Mouse (Mus musculus): Measurements from ENCODE around the gene Shmt1. TPM values are rescaled to one million over a fixed set of nuclear protein-coding genes. Genes with fewer than 3 reads are reported as not detected.

Shmt1 gene
- polyA plus RNA-seq, 1 experiment, result 6.6 TPM

DNA sequence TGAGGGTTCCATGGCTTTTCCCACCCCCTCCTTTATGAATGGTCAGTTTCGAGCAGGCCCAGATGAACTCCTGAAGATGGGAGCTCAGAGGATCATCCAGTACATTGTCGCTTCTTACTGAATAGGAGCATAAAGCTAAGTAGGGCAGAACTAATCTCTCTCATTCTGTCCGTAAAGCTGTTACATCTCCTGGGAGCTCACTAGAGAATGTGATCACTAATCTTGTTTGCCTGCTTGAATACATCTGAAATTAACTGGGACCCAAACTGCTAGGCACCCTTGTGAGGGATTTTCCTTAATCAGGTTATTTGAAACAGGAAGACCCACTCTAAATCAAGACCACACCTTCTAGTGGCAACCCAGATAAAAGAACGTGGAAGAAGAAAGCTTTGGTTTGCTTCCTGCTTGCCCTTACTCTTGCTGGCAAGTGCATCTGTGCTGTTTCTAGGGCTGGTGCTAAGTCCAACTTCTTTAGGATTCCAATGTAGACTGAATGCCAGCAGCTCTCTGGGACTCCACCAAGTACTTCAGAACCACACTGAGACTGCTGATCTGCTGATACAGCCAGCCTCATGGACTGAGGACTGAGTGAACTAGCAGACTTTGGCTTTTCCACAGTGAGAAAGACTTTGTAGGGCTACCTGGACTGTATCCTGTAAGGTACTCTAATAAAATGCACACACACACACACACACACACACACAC lies 15.9 kb upstream of the Shmt1 start:
- Histone ChIP-seq H3ac (ENCODE audit: control insufficient read depth, insufficient read length) (no peak overlapping the region), H3K36me3 (ENCODE audit: control insufficient read depth, insufficient read depth) (no peaks in the 10 kb centered on the region), H3K4me2 (ENCODE audit: low read depth) (no peak overlapping the region)

DNA sequence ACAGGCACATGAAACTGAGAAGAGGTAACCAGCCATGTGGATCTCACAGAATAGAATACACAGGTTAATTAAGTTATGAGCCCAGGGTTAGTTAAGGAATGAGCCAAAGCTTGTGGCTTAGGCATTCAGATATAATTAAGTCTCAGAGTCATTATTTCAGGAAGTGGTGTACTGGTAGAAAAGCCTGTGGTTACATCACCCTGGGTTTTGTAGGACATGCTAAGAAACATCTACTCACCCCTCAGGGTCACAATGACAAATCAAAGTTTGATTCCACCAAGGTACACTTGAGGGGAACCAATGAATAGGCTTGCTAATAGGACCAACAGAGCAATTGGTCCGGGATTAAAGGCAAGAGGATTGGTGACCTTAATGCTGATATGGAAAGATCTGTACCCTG lies 15.2 kb upstream of the Shmt1 start:
- TF ChIP-seq CEBPB (IDR thresholded peaks at IDR 0.05; ENCODE audit: insufficient read depth, poor library complexity, severe bottlenecking) (no peak), POLR2A (IDR thresholded peaks at IDR 0.05; ENCODE audit: insufficient read length, low read depth) (no peak), MYOD1 (IDR thresholded peaks at IDR 0.05; ENCODE audit: control insufficient read depth in 1 of 3, insufficient read length in 2 of 3, low read depth in 2 of 3) (no peak), TCF3 (IDR thresholded peaks at IDR 0.05; ENCODE audit: insufficient read length, low read depth) (no peak), MYOG (IDR thresholded peaks at IDR 0.05; ENCODE audit: control insufficient read depth in 1 of 3, insufficient read depth in 1 of 3, insufficient read length in 2 of 3, low read depth in 2 of 3) (no peak), SRF (IDR thresholded peaks at IDR 0.05; ENCODE audit: control insufficient read depth, insufficient read length, low read depth) (no peak), MAX (IDR thresholded peaks at IDR 0.05; ENCODE audit: low read depth) (no peak), USF1 (IDR thresholded peaks at IDR 0.05; ENCODE audit: low read depth) (no peak), TCF12 (IDR thresholded peaks at IDR 0.05; ENCODE audit: insufficient read depth, poor library complexity, severe bottlenecking) (no peak)
- H3ac ChIP-seq (ENCODE audit: control insufficient read depth, insufficient read length), result no peak overlapping the region
- no peak overlapping the region for H3K4me2 ChIP-seq (ENCODE audit: low read depth)
- no peaks in the 10 kb centered on the region for H3K36me3 ChIP-seq (ENCODE audit: control insufficient read depth, insufficient read depth)
- no peak overlapping the region for H3K4me3 ChIP-seq
- peaks cover 8% of the 10 kb centered on the region for H3K79me2 ChIP-seq (ENCODE audit: control insufficient read depth, insufficient read depth)
- H3K27me3 ChIP-seq (ENCODE audit: control insufficient read depth, insufficient read depth, insufficient read length), result no peaks in the 10 kb centered on the region

More for the DNA sequence above, 15.9 kb upstream of the Shmt1 start:
- H3K4me3 ChIP-seq, result no peak overlapping the region
- TF ChIP-seq POLR2AphosphoS2 (IDR thresholded peaks at IDR 0.05; ENCODE audit: insufficient read length, low read depth) (no peak), REST (IDR thresholded peaks at IDR 0.05; ENCODE audit: insufficient read depth, insufficient read length) (no peak)
- no peaks in the 10 kb centered on the region for H3K27me3 ChIP-seq (ENCODE audit: control insufficient read depth, insufficient read depth, insufficient read length)
- peaks cover 12% of the 10 kb centered on the region for H3K79me2 ChIP-seq (ENCODE audit: control insufficient read depth, insufficient read depth)

DNA sequence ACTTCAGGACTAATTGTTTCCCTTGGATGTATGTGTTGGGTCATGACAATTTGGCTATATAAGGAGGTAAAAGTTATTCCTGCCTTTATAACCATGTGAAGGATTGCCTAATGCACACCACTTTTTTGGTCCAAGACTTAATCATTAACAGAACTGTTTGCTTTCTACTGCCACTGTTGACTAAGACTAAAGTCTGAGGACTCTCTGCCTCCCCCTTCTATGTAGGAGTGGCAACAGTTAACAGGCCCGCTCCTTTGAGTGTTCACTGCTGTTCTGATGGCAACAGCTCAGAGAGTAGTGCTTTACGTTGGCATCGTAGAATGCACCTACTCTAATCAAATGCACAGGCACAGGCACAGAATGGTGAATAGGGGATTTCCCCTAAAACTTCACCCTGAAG lies 13.7 kb upstream of the Shmt1 start:
- no peaks in the 10 kb centered on the region for H3K36me3 ChIP-seq (ENCODE audit: control insufficient read depth, insufficient read depth)

DNA sequence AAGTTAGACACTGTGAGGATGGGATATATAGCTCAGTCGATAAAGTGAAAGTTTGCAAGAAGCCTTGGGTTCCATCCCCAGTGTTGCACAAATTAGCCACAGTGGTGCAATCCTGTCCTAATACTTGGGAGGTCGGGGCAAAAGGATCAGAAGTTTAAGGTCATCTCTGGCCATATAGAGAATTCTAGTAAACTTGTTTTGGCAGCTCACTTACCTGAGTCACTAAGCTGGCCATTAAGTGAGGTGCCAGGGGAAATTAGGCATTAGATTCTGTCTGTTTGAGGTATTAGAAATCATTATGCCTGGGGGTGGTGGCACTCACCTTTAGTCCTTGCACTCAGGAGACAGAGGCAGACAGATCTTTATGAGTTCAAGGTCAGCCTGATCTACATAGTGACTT lies 12.3 kb upstream of the Shmt1 start:
- no peak for TF ChIP-seq REST (IDR thresholded peaks at IDR 0.05; ENCODE audit: insufficient read depth, insufficient read length)
- TF ChIP-seq POLR2AphosphoS2 (IDR thresholded peaks at IDR 0.05; ENCODE audit: insufficient read length, low read depth), result no peak
- no peak for TF ChIP-seq POLR2A (IDR thresholded peaks at IDR 0.05; ENCODE audit: insufficient read length, low read depth)
- no peak for TF ChIP-seq SRF (IDR thresholded peaks at IDR 0.05; ENCODE audit: control insufficient read depth, insufficient read length, low read depth)
- TF ChIP-seq MYOG (IDR thresholded peaks at IDR 0.05; ENCODE audit: control insufficient read depth in 1 of 3, insufficient read depth in 1 of 3, insufficient read length in 2 of 3, low read depth in 2 of 3), result no peak
- no peak for TF ChIP-seq TCF12 (IDR thresholded peaks at IDR 0.05; ENCODE audit: insufficient read depth, poor library complexity, severe bottlenecking)
- no peak for TF ChIP-seq MAX (IDR thresholded peaks at IDR 0.05; ENCODE audit: low read depth)
- no peak for TF ChIP-seq USF1 (IDR thresholded peaks at IDR 0.05; ENCODE audit: low read depth)
- Histone ChIP-seq H3K4me2 (ENCODE audit: low read depth) (no peak overlapping the region), H3ac (ENCODE audit: control insufficient read depth, insufficient read length) (no peak overlapping the region), H3K27me3 (ENCODE audit: control insufficient read depth, insufficient read depth, insufficient read length) (no peaks in the 10 kb centered on the region), H3K36me3 (ENCODE audit: control insufficient read depth, insufficient read depth) (no peaks in the 10 kb centered on the region), H3K79me2 (ENCODE audit: control insufficient read depth, insufficient read depth) (no peaks in the 10 kb centered on the region), H3K4me3 (no peak overlapping the region)

More for the DNA sequence above, 13.7 kb upstream of the Shmt1 start:
- TF ChIP-seq REST (IDR thresholded peaks at IDR 0.05; ENCODE audit: insufficient read depth, insufficient read length) (no peak), POLR2A (IDR thresholded peaks at IDR 0.05; ENCODE audit: insufficient read length, low read depth) (no peak), MAX (IDR thresholded peaks at IDR 0.05; ENCODE audit: low read depth) (no peak), E2F4 (IDR thresholded peaks at IDR 0.05; ENCODE audit: insufficient read depth) (no peak), CEBPB (IDR thresholded peaks at IDR 0.05; ENCODE audit: insufficient read depth, poor library complexity, severe bottlenecking) (no peak), POLR2AphosphoS2 (IDR thresholded peaks at IDR 0.05; ENCODE audit: insufficient read length, low read depth) (no peak)
- H3K4me2 ChIP-seq (ENCODE audit: low read depth), result no peak overlapping the region
- H3K27me3 ChIP-seq (ENCODE audit: control insufficient read depth, insufficient read depth, insufficient read length), result no peaks in the 10 kb centered on the region
- H3ac ChIP-seq (ENCODE audit: control insufficient read depth, insufficient read length), result no peak overlapping the region
- no peak overlapping the region for H3K4me3 ChIP-seq
- no peaks in the 10 kb centered on the region for H3K79me2 ChIP-seq (ENCODE audit: control insufficient read depth, insufficient read depth)

DNA sequence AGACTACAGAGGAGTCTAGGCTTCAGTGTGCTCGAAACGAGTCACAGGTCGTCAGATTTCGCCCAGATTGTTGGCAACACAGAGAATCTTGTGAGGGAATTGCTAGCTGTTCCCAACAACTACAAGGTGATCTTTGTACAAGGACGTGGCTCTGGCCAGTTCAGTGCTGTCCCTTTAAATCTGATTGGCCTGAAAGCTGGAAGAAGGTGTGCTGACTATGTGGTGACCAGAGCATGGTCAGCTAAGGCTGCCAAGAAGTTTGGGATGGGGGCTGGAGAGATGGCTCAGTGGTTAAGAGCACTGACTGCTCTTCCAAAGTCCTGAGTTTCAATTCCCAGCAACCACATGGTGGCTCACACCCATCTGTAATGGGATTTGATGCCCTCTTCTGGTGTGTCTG lies 4.9 kb upstream of the Shmt1 start:
- Histone ChIP-seq H3K4me3 (no peak overlapping the region), H3ac (ENCODE audit: control insufficient read depth, insufficient read length) (no peak overlapping the region), H3K36me3 (ENCODE audit: control insufficient read depth, insufficient read depth) (no peaks in the 10 kb centered on the region), H3K4me2 (ENCODE audit: low read depth) (no peak overlapping the region), H3K79me2 (ENCODE audit: control insufficient read depth, insufficient read depth) (no peaks in the 10 kb centered on the region), H3K27me3 (ENCODE audit: control insufficient read depth, insufficient read depth, insufficient read length) (no peaks in the 10 kb centered on the region)
- TF ChIP-seq CEBPB (IDR thresholded peaks at IDR 0.05; ENCODE audit: insufficient read depth, poor library complexity, severe bottlenecking) (no peak), MYOD1 (IDR thresholded peaks at IDR 0.05; ENCODE audit: control insufficient read depth in 1 of 3, insufficient read length in 2 of 3, low read depth in 2 of 3) (no peak), USF1 (IDR thresholded peaks at IDR 0.05; ENCODE audit: low read depth) (no peak), TCF12 (IDR thresholded peaks at IDR 0.05; ENCODE audit: insufficient read depth, poor library complexity, severe bottlenecking) (no peak), MYOG (IDR thresholded peaks at IDR 0.05; ENCODE audit: control insufficient read depth in 1 of 3, insufficient read depth in 1 of 3, insufficient read length in 2 of 3, low read depth in 2 of 3) (no peak), POLR2A (IDR thresholded peaks at IDR 0.05; ENCODE audit: insufficient read length, low read depth) (no peak), E2F4 (IDR thresholded peaks at IDR 0.05; ENCODE audit: insufficient read depth) (no peak), MAX (IDR thresholded peaks at IDR 0.05; ENCODE audit: low read depth) (no peak), POLR2AphosphoS2 (IDR thresholded peaks at IDR 0.05; ENCODE audit: insufficient read length, low read depth) (no peak), SRF (IDR thresholded peaks at IDR 0.05; ENCODE audit: control insufficient read depth, insufficient read length, low read depth) (no peak), TCF3 (IDR thresholded peaks at IDR 0.05; ENCODE audit: insufficient read length, low read depth) (no peak), REST (IDR thresholded peaks at IDR 0.05; ENCODE audit: insufficient read depth, insufficient read length) (no peak)

Data from myocyte (in vitro differentiated cells).